Mouse (Mus musculus): ENCODE measurements at regions not wholly inside any gene's neighbourhood (a gene's known extent, or its start where the extent isn't known, plus 50 kb on each side); places are given as distances from the start of the nearest gene placed in this dataset.
A peak's percentile ranks its signal among the peaks of the same experiment; 100 is the strongest.

DNA sequence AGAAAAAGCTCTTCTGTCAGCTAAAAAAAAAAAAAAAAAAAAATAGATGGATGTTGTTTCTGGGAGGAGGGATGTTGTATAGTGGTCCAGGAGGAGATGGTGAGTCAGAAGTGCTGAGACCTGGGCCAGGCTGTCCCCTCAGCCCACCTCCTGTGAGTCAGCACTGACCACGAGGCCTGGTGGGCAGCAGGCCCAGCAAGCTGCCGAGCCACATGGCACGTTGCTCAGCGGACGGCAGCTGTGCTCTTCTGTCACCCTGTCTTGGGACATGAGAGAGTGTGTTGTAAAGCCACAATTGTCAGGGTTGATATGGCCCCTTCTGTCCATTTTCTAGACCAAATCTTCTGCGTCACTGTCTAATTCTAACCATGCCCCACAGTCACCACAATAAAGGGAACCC, 83.9 kb downstream of the Ttc32 start:
- TF ChIP-seq E2F4 (IDR thresholded peaks at IDR 0.05; ENCODE audit: insufficient read depth) (no peak), POLR2AphosphoS2 (IDR thresholded peaks at IDR 0.05; ENCODE audit: insufficient read length, low read depth) (no peak), TCF12 (IDR thresholded peaks at IDR 0.05; ENCODE audit: insufficient read depth, poor library complexity, severe bottlenecking) (peak; percentile 97), POLR2A (IDR thresholded peaks at IDR 0.05; ENCODE audit: insufficient read length, low read depth) (peak; percentile 53), SRF (IDR thresholded peaks at IDR 0.05; ENCODE audit: control insufficient read depth, insufficient read length, low read depth) (peak; percentile 9), MAX (IDR thresholded peaks at IDR 0.05; ENCODE audit: low read depth) (peak; percentile 89), MYOG (IDR thresholded peaks at IDR 0.05; ENCODE audit: control insufficient read depth in 1 of 3, insufficient read depth in 1 of 3, insufficient read length in 2 of 3, low read depth in 2 of 3) (peak; percentile 83 to 99 (median 99)), USF1 (IDR thresholded peaks at IDR 0.05; ENCODE audit: low read depth) (peak; percentile 66), MYOD1 (IDR thresholded peaks at IDR 0.05; ENCODE audit: control insufficient read depth in 1 of 3, insufficient read length in 2 of 3, low read depth in 2 of 3) (peak; percentile 89 to 100 (median 100))
